Mouse (Mus musculus): Measurements from ENCODE around the gene Tex14. TPM values are rescaled to one million over a fixed set of nuclear protein-coding genes. Genes with fewer than 3 reads are reported as not detected.
"Not testable (repeated sequence)": the region's sequence is repeated elsewhere in the genome, so short reads cannot be mapped to it uniquely, and the experiment has no call there.

Gene Tex14
- under 1 TPM; 0.07 to 0.15 TPM for total RNA-seq (2021)
- long read RNA-seq, experiment 1, partial matches to known transcripts, result 0 of 1 reads
- long read RNA-seq, experiment 1, other reads (novel, unspliced or antisense), result 1 of 1 reads
- long read RNA-seq, experiment 2, partial matches to known transcripts, result 0 of 1 reads
- long read RNA-seq, experiment 2, other reads (novel, unspliced or antisense), result 1 of 1 reads

GRCm38 (mm10) chr11:87404876-87405275 is at the start of gene Tex14, which contains the start of gene Rad51c:
TSS of gene Tex14 (plus strand) at chr11:87405065.
TSS of gene Rad51c (minus strand) at chr11:87404954.
- peak in 1 of 2 experiments; percentile 18 for DNase-seq

GRCm38 (mm10) chr11:87357317-87358300 is 47.3 kb upstream of the Tex14 start:
- peak in 1 of 2 experiments; percentile 44 for DNase-seq

GRCm38 (mm10) chr11:87358331-87359261 is 46.3 kb upstream of the Tex14 start, which contains the start of gene Ppm1e:
TSS of gene Ppm1e (minus strand) at chr11:87359023.
- peak; percentile 70 to 72 for DNase-seq

- DNase-seq, result no peak
Measured at GRCm38 (mm10) chr11:87359262-87359612, 45.6 kb upstream of the Tex14 start.

GRCm38 (mm10) chr11:87365120-87365519 is 39.7 kb upstream of the Tex14 start:
- DNase-seq, result no peak

GRCm38 (mm10) chr11:87367061-87367460 is 37.8 kb upstream of the Tex14 start:
- no peak for DNase-seq

GRCm38 (mm10) chr11:87367865-87368580 is 36.8 kb upstream of the Tex14 start:
- DNase-seq, result no peak

- DNase-seq, result no peak
Measured at GRCm38 (mm10) chr11:87384551-87384950, 20.3 kb upstream of the Tex14 start.

- DNase-seq, result no peak
Measured at GRCm38 (mm10) chr11:87385676-87386075, 19.2 kb upstream of the Tex14 start.

GRCm38 (mm10) chr11:87393855-87394254 is 11.0 kb upstream of the Tex14 start:
- peak in 1 of 2 experiments; percentile 48 for DNase-seq

- no peak for DNase-seq
Measured at GRCm38 (mm10) chr11:87398402-87398801, 6.5 kb upstream of the Tex14 start.

- DNase-seq, result peak; percentile 96 to 98
Measured at GRCm38 (mm10) chr11:87404111-87404853, 583 bp upstream of the Tex14 start.

- DNase-seq, result not testable (repeated sequence)
Measured at GRCm38 (mm10) chr11:87413412-87413811, 8.5 kb downstream of the Tex14 start.

GRCm38 (mm10) chr11:87416120-87416519 is 11.3 kb downstream of the Tex14 start:
- no peak for DNase-seq

GRCm38 (mm10) chr11:87420861-87421260 is 16.0 kb downstream of the Tex14 start:
- DNase-seq, result no peak

- DNase-seq, result peak in 1 of 2 experiments; percentile 47
Measured at GRCm38 (mm10) chr11:87421760-87422201, 16.9 kb downstream of the Tex14 start.

GRCm38 (mm10) chr11:87422511-87423340 is 17.9 kb downstream of the Tex14 start:
- DNase-seq, result peak; percentile 87 to 91

- peak in 1 of 2 experiments; percentile 24 for DNase-seq
Measured at GRCm38 (mm10) chr11:87423551-87424325, 18.9 kb downstream of the Tex14 start.

GRCm38 (mm10) chr11:87426121-87426449 is 21.2 kb downstream of the Tex14 start:
- no peak for DNase-seq
